Mouse (Mus musculus) cerebellum, adult 9-10 months (tissue): ENCODE results near the gene Ugt1a7c.

Experiments used
- DNase-seq: peaks from one replicate; pipeline ENCODE4 v3.0.0; 2022

Ugt1a7c gene

GRCm38 (mm10) chr1:88245881-88246280 lies 151.0 kb downstream of the Ugt1a7c start:
- no peak for DNase-seq

- DNase-seq: no peak
Measured at GRCm38 (mm10) chr1:88246386-88246785, 151.5 kb downstream of the Ugt1a7c start.

GRCm38 (mm10) chr1:88247660-88248059 lies 152.8 kb downstream of the Ugt1a7c start:
- no peak for DNase-seq

GRCm38 (mm10) chr1:88248658-88249057 lies 153.8 kb downstream of the Ugt1a7c start:
- DNase-seq: no peak

GRCm38 (mm10) chr1:88249596-88249995 lies 154.7 kb downstream of the Ugt1a7c start:
- no peak for DNase-seq

GRCm38 (mm10) chr1:88250023-88250422 lies 155.2 kb downstream of the Ugt1a7c start:
- no peak for DNase-seq

- no peak for DNase-seq
Measured at GRCm38 (mm10) chr1:88253106-88253505, 158.2 kb downstream of the Ugt1a7c start.

- no peak for DNase-seq
Measured at GRCm38 (mm10) chr1:88253540-88253939, 158.7 kb downstream of the Ugt1a7c start.

GRCm38 (mm10) chr1:88254793-88255465 lies 160.1 kb downstream of the Ugt1a7c start:
- peak; percentile 36 for DNase-seq

- DNase-seq: peak; percentile 22
Measured at GRCm38 (mm10) chr1:88255466-88255857, 160.6 kb downstream of the Ugt1a7c start.

- DNase-seq: peak; percentile 54
Measured at GRCm38 (mm10) chr1:88255989-88256754, 161.3 kb downstream of the Ugt1a7c start.

GRCm38 (mm10) chr1:88256886-88257663 lies 162.2 kb downstream of the Ugt1a7c start:
- DNase-seq: peak; percentile 35

GRCm38 (mm10) chr1:88257681-88258080 lies 162.8 kb downstream of the Ugt1a7c start:
- peak; percentile 34 for DNase-seq

- no peak for DNase-seq
Measured at GRCm38 (mm10) chr1:88258361-88258760, 163.5 kb downstream of the Ugt1a7c start.

- peak; percentile 38 for DNase-seq
Measured at GRCm38 (mm10) chr1:88258881-88259642, 164.2 kb downstream of the Ugt1a7c start.

GRCm38 (mm10) chr1:88259643-88260024 lies 164.8 kb downstream of the Ugt1a7c start:
- DNase-seq: no peak

GRCm38 (mm10) chr1:88260114-88260513 lies 165.3 kb downstream of the Ugt1a7c start:
- peak; percentile 47 for DNase-seq

- no peak for DNase-seq
Measured at GRCm38 (mm10) chr1:88260604-88261377, 165.9 kb downstream of the Ugt1a7c start.

- DNase-seq: no peak
Measured at GRCm38 (mm10) chr1:88261706-88262105, 166.8 kb downstream of the Ugt1a7c start.

GRCm38 (mm10) chr1:88262255-88262654 lies 167.4 kb downstream of the Ugt1a7c start:
- DNase-seq: no peak

GRCm38 (mm10) chr1:88262961-88263360 lies 168.1 kb downstream of the Ugt1a7c start:
- DNase-seq: no peak

- no peak for DNase-seq
Measured at GRCm38 (mm10) chr1:88263778-88264177, 168.9 kb downstream of the Ugt1a7c start.
